Mouse (Mus musculus) neural tube, embryonic 14.5 days (tissue): ENCODE data around the gene Prodh2. TPM values are rescaled to one million over a fixed set of nuclear protein-coding genes. Genes with fewer than 3 reads are reported as not detected.

Experiments
- ATAC-seq: fragments of 200-750 bp; cut with Nextera tagmentation; 2 replicates; pipeline ENCODE4 v1.8.0; 2017; ENCODE audit warnings: low read depth, mild to moderate bottlenecking, moderate TSS enrichment, moderate library complexity
- H3K27ac ChIP-seq: fragments of 300-500 bp; sonication (generic); 2 replicates; pipeline ENCODE4 v1.5.1; 2014; ENCODE audit warnings: low read depth, mild to moderate bottlenecking, control low read depth, low read length, moderate library complexity, mixed read lengths
- H3K27me3 ChIP-seq: fragments of 300-500 bp; sonication (generic); 2 replicates; pipeline ENCODE4 v1.6.1; 2014; ENCODE audit warnings: low read length; ENCODE audit not compliant: control insufficient read depth, insufficient read depth
- H3K36me3 ChIP-seq: fragments of 300-500 bp; sonication (generic); 2 replicates; pipeline ENCODE4 v1.6.1; 2014; ENCODE audit warnings: low read length, mixed read lengths; ENCODE audit not compliant: control insufficient read depth, insufficient read depth
- H3K4me1 ChIP-seq: fragments of 300-500 bp; sonication (generic); 2 replicates; pipeline ENCODE4 v1.6.1; 2014; ENCODE audit warnings: low read length; ENCODE audit not compliant: control insufficient read depth, insufficient read depth
- H3K4me2 ChIP-seq: fragments of 300-500 bp; sonication (generic); 2 replicates; pipeline ENCODE4 v1.6.1; 2014; ENCODE audit warnings: mild to moderate bottlenecking, low read depth, low read length, control low read depth
- H3K4me3 ChIP-seq: fragments of 300-500 bp; sonication (generic); 2 replicates; pipeline ENCODE4 v1.5.1; 2014; ENCODE audit warnings: low read depth, low read length, control low read depth, mixed read lengths
- H3K9ac ChIP-seq: fragments of 300-500 bp; sonication (generic); replicated peaks from 2 replicates; pipeline ENCODE4 v1.6.1; 2014; ENCODE audit warnings: low read depth, mild to moderate bottlenecking, control low read depth, low read length, mixed read lengths
- H3K9me3 ChIP-seq: fragments of 300-500 bp; sonication (generic); 2 replicates; pipeline ENCODE4 v1.6.1; 2016; ENCODE audit warnings: low read length; ENCODE audit not compliant: control insufficient read depth
- WGBS: fragments of 180-500 bp; shearing (Covaris S2); extraction: QIAGEN DNeasy Blood & Tissue Kit; methylation state at CpG from one replicate; pipeline ENCODE4 v1.1.7; 2014; 5-methylcytosine and 5-hydroxymethylcytosine counted together
- polyA plus RNA-seq: library from polyadenylated mRNA; unstranded; fragments of >200 nt; fragmentation: Nextera tagmentation; extraction: Ambion mirVana; gene quantifications from 2 replicates; pipeline ENCODE4 v1.2.1, GENCODE M21; 2014

The Prodh2 gene
- polyA plus RNA-seq, 1 experiment from 2014 or later: not detected

DNA sequence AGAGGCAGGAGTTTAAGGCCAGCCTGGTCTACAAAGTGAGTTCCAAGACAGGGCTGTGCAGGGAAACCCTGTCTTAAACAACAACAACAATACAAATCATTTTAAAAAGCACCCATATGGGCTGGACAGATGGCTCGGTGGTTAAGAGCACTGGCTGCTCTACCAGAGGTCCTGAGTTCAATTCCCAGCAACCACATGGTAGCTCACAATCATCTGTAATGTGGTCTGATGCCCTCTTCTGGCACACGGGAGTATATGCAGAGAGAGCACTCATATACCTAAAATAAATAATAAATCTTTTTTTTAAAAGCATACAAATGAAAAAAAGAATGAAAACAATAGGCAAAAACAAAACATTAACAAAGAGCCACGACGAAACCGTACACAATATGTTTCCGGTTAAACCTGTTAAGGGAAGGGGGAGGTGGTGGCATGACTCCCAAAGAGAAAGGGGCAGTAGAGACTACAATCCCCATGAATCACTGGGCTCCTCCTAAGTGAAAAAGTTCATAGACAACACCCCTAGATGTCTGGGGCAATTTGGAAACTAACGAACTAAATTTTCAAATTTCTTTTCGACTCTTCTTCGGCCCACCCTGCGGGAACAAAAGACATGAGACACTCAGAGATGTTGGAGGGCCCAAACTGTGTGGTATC lies 58.2 kb downstream of the Prodh2 start:
- H3K27me3 ChIP-seq: no peaks in the 10 kb centered on the region
- H3K4me3 ChIP-seq: peak overlapping the region; percentile 48
- WGBS: 2% methylated on average over 10 of the region's 10 CpGs
- no peaks in the 10 kb centered on the region for H3K9me3 ChIP-seq
- H3K27ac ChIP-seq: peak overlapping the region; percentile 76
- H3K4me2 ChIP-seq: peak overlapping the region; percentile 92
- H3K36me3 ChIP-seq: peaks cover 20% of the 10 kb centered on the region; the same call in 1 of the 2 replicates
- H3K4me1 ChIP-seq: peaks cover 13% of the 10 kb centered on the region
- peak overlapping the region; percentile 54 for H3K9ac ChIP-seq
- peak; percentile 71 for ATAC-seq

GRCm38 (mm10) chr7:30552102-30553020 lies 58.9 kb downstream of the Prodh2 start, which contains the start of the genes Hspb6 and Proser3:
Gene Hspb6, plus strand, starts transcription at chr7:30552178.
Gene Proser3, minus strand, starts transcription at chr7:30552299.
- Histone ChIP-seq H3K9ac (peak within 1 kb of the TSS; percentile 54), H3K27ac (peak within 1 kb of the TSS; percentile 76), H3K27me3 (no peaks in the 10 kb centered on the region), H3K4me3 (peak within 1 kb of the TSS; percentile 48), H3K4me2 (peak within 1 kb of the TSS; percentile 92), H3K9me3 (no peaks in the 10 kb centered on the region), H3K4me1 (peaks cover 13% of the 10 kb centered on the region), H3K36me3 (peaks cover 27% of the 10 kb centered on the region; the same call in 1 of the 2 replicates)
- under 1% methylated on average over 44 of the region's 44 CpGs for WGBS
- peak; percentile 95 for ATAC-seq

DNA sequence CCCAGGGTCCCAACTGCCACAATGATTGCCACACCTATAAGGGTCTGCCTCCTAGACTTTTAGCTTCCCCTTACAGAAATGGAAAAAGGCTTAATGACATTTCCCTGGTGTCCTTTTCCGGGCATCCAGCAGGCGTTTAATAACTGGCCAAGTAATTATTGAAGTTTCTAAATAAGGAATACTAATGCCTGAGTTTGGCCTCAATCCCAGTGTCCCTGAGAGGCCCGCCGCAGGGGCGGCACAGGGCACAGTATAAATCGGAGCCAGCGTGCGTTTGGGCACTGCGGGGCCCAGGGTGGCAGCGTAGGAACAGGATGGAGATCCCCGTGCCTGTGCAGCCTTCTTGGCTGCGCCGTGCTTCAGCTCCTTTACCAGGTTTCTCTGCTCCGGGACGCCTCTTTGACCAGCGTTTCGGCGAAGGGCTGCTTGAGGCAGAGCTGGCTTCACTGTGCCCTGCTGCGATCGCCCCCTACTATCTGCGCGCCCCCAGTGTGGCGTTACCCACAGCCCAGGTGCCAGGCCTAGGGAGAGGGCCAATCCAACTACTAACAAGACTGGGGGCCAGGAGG lies 59.7 kb downstream of the Prodh2 start:
- peak overlapping the region; percentile 92 for H3K4me2 ChIP-seq
- H3K4me3 ChIP-seq: peak overlapping the region; percentile 48
- peak overlapping the region; percentile 48 for H3K9ac ChIP-seq
- 6% methylated on average over 23 of the region's 23 CpGs for WGBS
- H3K36me3 ChIP-seq: peaks cover 27% of the 10 kb centered on the region; the same call in 1 of the 2 replicates
- H3K27me3 ChIP-seq: no peaks in the 10 kb centered on the region
- peak overlapping the region; percentile 76 for H3K27ac ChIP-seq
- no peaks in the 10 kb centered on the region for H3K9me3 ChIP-seq
- ATAC-seq: no peak
- H3K4me1 ChIP-seq: peaks cover 13% of the 10 kb centered on the region

DNA sequence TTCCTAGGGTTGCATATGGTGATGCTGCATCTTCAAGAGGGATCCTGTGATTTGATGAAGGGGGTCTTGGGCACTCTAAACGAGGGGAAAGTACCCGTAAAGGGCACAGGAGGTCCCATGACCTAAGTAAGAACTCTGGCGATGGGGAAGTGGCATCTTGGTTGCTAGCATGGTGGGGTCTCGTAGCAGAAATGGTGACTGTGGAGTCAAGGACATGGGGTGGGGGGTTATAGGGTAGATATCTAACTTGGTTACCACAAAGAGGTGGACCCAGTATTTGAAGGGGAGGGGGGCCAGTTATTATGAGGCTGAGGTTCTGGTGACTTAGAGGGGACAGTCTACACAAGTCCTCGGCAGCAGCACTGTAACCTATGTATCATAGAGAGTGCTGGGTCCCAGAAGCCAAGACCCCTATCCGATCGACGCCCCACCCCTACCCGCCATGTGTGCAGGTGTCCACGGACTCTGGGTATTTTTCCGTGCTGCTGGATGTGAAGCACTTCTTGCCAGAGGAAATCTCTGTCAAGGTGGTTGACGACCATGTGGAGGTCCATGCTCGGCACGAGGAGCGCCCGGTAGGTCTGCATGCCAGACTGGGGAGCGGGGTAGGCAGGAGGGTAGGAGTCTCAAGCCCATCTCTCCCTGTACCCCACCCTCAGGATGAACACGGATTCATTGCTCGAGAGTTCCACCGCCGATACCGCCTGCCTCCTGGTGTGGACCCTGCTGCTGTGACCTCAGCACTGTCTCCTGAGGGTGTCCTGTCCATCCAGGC lies 60.6 kb downstream of the Prodh2 start:
- Histone ChIP-seq H3K27me3 (no peaks in the 10 kb centered on the region), H3K4me2 (peak overlapping the region; percentile 92; the same call in 1 of the 2 replicates), H3K4me3 (no peak overlapping the region), H3K36me3 (peaks cover 27% of the 10 kb centered on the region; the same call in 1 of the 2 replicates), H3K9me3 (no peaks in the 10 kb centered on the region), H3K27ac (no peak overlapping the region), H3K9ac (no peak overlapping the region), H3K4me1 (peaks cover 18% of the 10 kb centered on the region)
- 82% methylated on average over 22 of the region's 22 CpGs for WGBS
- ATAC-seq: no peak

GRCm38 (mm10) chr7:30556894-30557536 lies 63.6 kb downstream of the Prodh2 start:
- no peak overlapping the region for H3K9ac ChIP-seq
- ATAC-seq: no peak
- no peak overlapping the region for H3K27ac ChIP-seq
- peaks cover 27% of the 10 kb centered on the region; the same call in 1 of the 2 replicates for H3K36me3 ChIP-seq
- no peaks in the 10 kb centered on the region for H3K27me3 ChIP-seq
- H3K4me2 ChIP-seq: no peak overlapping the region
- H3K9me3 ChIP-seq: no peaks in the 10 kb centered on the region
- no peak overlapping the region for H3K4me3 ChIP-seq
- WGBS: 96% methylated on average over 18 of the region's 18 CpGs
- H3K4me1 ChIP-seq: peaks cover 18% of the 10 kb centered on the region

GRCm38 (mm10) chr7:30557901-30558514 lies 64.6 kb downstream of the Prodh2 start:
- H3K9ac ChIP-seq: no peak overlapping the region

DNA sequence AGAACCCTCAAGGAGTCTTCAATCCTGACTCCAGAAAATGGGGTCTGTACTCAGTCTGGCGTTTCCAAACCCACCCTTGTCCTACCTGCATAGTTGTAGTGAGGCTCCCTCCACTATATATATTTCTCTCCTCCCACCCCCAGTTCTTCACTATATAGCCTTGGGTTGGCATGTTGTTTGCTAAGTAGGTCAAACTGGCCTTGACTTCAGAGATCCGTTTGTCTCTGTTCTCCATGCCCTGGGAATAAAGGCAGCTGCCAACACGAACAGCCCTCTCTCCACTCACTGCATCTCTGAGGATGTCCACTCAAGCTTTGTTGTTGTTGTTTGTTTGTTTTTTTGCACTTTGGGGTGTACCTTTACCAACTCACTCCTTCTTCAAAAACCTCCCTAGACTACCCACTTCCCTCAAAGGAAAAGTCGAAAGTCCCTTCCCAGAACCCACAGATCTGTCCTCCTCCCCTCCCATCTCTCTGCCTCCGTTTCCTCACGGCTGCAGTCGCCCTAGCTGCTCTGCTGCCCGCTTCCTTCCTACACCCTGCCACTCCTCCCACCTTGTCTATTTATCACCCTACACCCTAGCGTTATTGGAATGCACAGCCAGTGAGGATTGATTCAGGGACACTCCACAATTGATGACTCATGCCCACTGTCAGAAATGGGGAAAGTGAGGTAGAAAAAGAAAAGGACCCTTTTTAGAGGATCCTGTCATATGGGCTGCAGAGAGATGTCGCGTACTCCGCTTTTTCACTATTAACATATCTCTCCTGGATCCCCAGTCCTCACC lies 65.4 kb downstream of the Prodh2 start:
- peak overlapping the region; percentile 62 for H3K9ac ChIP-seq
- peaks cover 6% of the 10 kb centered on the region for H3K4me1 ChIP-seq
- H3K9me3 ChIP-seq: no peaks in the 10 kb centered on the region
- H3K27ac ChIP-seq: peak overlapping the region; percentile 16; the same call in 1 of the 2 replicates
- H3K27me3 ChIP-seq: no peaks in the 10 kb centered on the region
- H3K36me3 ChIP-seq: peaks cover 27% of the 10 kb centered on the region; the same call in 1 of the 2 replicates
- ATAC-seq: no peak; the same call in 1 of the 2 replicates
- WGBS: 13% methylated on average over 12 of the region's 12 CpGs
- peak overlapping the region; percentile 87 for H3K4me2 ChIP-seq
- peak overlapping the region; percentile 52 for H3K4me3 ChIP-seq

More at GRCm38 (mm10) chr7:30557901-30558514, 64.6 kb downstream of the Prodh2 start:
- ATAC-seq: no peak
- H3K36me3 ChIP-seq: peaks cover 27% of the 10 kb centered on the region; the same call in 1 of the 2 replicates
- 91% methylated on average over 13 of the region's 13 CpGs for WGBS
- H3K4me1 ChIP-seq: peaks cover 12% of the 10 kb centered on the region
- no peak overlapping the region for H3K4me3 ChIP-seq
- H3K9me3 ChIP-seq: no peaks in the 10 kb centered on the region
- H3K27me3 ChIP-seq: no peaks in the 10 kb centered on the region
- no peak overlapping the region for H3K27ac ChIP-seq
- no peak overlapping the region; the same call in 1 of the 2 replicates for H3K4me2 ChIP-seq
